Mouse (Mus musculus) bone marrow, adult 2 months (tissue): Measurements from ENCODE around the gene Pycr2.

Experiments
- CTCF ChIP-seq: fragments of 200-500 bp; IDR thresholded peaks from 2 replicates; pipeline ENCODE4 v1.5.1; 2011; ENCODE audit warnings: low read length, control low read depth; ENCODE audit not compliant: control insufficient read depth, insufficient read depth
- POLR2A ChIP-seq: fragments of 200-500 bp; IDR thresholded peaks from 2 replicates; pipeline ENCODE4 v1.6.1; 2011; ENCODE audit warnings: low read depth, mild to moderate bottlenecking, control low read depth, low read length, borderline replicate concordance; ENCODE audit not compliant: control insufficient read depth

DNA sequence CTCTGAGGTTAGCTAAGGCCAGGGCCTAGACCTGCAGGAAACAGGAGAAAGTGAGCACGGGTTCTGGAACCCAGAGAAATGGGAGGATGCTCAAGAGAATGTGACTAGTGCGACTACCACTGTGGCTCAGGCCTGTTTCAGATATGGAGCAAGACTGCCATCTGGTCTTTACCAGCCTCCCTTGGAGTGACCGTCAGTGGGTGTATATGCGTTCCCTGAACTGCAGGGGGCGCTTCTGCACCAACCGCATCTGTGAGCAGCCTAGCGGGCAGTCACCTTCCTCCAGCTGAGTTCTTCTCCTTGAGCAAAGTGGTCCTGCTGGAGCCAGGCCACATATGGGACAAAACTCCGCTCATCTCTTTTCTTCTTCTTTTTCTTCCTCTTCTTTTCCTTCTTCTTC is 15.6 kb downstream of the Pycr2 start:
- TF ChIP-seq CTCF: peak; percentile 80
- no peak for TF ChIP-seq POLR2A
